Comparison of ENCODE assay signal across 7 mouse cellular contexts in the genomic region with DNA sequence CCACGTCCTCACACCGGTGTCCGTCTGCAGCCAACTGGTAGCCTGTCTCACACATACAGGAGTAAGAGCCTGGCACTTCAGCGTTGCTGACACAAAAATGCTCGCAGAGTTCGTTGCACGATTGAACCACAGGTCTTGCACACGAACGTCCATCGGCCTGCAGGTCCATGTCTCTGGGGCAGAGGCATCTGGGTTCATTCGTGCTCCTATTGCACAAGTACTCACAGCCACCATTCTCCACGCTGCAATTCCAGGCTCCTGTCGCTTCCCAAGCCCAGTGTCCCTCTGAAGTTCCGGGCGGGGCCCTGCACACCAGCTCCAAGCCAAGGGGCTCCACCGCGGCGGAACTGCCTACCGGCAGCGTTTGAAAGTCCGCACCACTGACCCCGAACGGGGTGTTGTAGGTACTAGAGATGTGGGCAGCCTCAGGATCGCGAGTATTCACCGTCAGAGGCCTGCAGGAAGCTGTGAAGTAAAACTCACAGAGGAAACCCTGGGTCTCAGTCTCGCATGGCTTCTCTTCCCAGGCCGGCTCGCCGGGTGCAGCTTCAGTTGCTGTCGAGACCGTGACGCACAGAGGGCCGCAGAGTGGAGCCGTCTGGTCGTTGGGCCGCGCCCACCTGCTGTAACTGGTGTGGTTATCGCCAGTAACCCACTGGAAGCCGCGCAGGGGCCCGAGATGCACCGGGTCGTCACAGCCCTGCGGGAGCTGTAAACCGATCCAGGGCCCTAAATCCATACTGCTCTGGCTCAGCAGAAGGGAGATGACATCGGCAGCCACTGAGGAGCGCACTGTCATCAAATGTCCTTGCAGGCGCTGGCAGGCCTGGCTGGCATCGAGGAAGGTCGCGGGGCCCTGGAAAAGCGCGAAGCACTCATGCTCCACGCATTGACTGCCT. TPM values are rescaled to one million over a fixed set of nuclear protein-coding genes. Genes with fewer than 3 reads are reported as not detected.
DNase-seq lines count a peak whose midpoint lies in the region; TF ChIP-seq lines count a peak whose summit lies in the region.

No protein-coding gene starts in this region.

- no peak for TF ChIP-seq POLR2A in bone marrow macrophage, adult 2 months (IDR thresholded peaks at IDR 0.05; ENCODE audit: borderline replicate concordance, low read depth, low read length)
- TF ChIP-seq POLR2A in kidney, adult 2 months (IDR thresholded peaks at IDR 0.05; ENCODE audit: low read depth, low read length): no peak

- H3K9me3 ChIP-seq in ES-E14 (ENCODE audit: control insufficient read depth, insufficient read depth, low read depth, low read length): no peaks in the 10 kb centered on the region

- WGBS in kidney, adult 2 months: 5% methylated on average over 55 of the region's 55 CpGs

- no peak for DNase-seq in ES-E14 (ENCODE audit: low read depth, low spot score)
- peak; percentile 39 to 63 for DNase-seq in gastrocnemius, postnatal 4 days (ENCODE audit: low spot score in 2 of 2)
- DNase-seq in kidney, adult 2 months: peak; percentile 49
- DNase-seq in lung, postnatal 10 days: peak; percentile 74
- peak; percentile 42 for DNase-seq in retina, postnatal 1 day
- no peak for DNase-seq in left cerebral cortex, adult 9 months (ENCODE audit: low spot score in 2 of 2)

- no peak overlapping the region for H3K9ac ChIP-seq in ES-E14 (ENCODE audit: insufficient read depth, low read depth, low read length, poor library complexity, severe bottlenecking)

- H3K27ac ChIP-seq in ES-E14 (ENCODE audit: insufficient read depth, low read depth, low read length, poor library complexity, severe bottlenecking): no peak overlapping the region
- peak overlapping the region; percentile 81 for H3K27ac ChIP-seq in bone marrow macrophage, adult 2 months (ENCODE audit: insufficient read depth, low read depth, low read length)
- H3K27ac ChIP-seq in kidney, adult 2 months (ENCODE audit: insufficient read depth, low read depth, low read length): peak overlapping the region; percentile 34

- peak overlapping the region; percentile 8 to 16; a peak in 2 of 4 replicates for H3K4me3 ChIP-seq in ES-E14 (ENCODE audit: insufficient read depth in 1 of 2, low read depth in 1 of 2, low read length in 2 of 2, poor library complexity in 1 of 2, severe bottlenecking in 1 of 2)
- peak overlapping the region; percentile 67 for H3K4me3 ChIP-seq in bone marrow macrophage, adult 2 months (ENCODE audit: insufficient read depth, low read length)
- H3K4me3 ChIP-seq in kidney, adult 2 months (ENCODE audit: insufficient read depth, low read depth, low read length): peak overlapping the region; percentile 56

- TF ChIP-seq CTCF in bone marrow macrophage, adult 2 months (IDR thresholded peaks at IDR 0.05; ENCODE audit: low read depth, low read length): no peak
- TF ChIP-seq CTCF in kidney, adult 2 months (conservative IDR thresholded peaks at IDR 0.05; ENCODE audit: insufficient read depth, insufficient read length, low read depth, low read length): no peak

- H3K4me1 ChIP-seq in ES-E14 (ENCODE audit: control insufficient read depth in 2 of 2, insufficient read depth in 2 of 2, low read length in 2 of 2, poor library complexity in 1 of 2): no peaks in the 10 kb centered on the region
- peaks cover 29% of the 10 kb centered on the region for H3K4me1 ChIP-seq in bone marrow macrophage, adult 2 months (ENCODE audit: control insufficient read depth, insufficient read depth, low read length)
- H3K4me1 ChIP-seq in kidney, adult 2 months (ENCODE audit: control insufficient read depth, insufficient read depth, low read length): no peaks in the 10 kb centered on the region

- in situ Hi-C loops in ES-E14 (cut with MboI; ENCODE audit: low sequenced_read_pairs in 2 of 2, unreplicated experiment in 2 of 2): no loop called here

- H3K27me3 ChIP-seq in kidney, adult 2 months (replicated peaks; ENCODE audit: control insufficient read depth, insufficient read depth, low read length): no peaks in the 10 kb centered on the region

- H3K36me3 ChIP-seq in ES-E14 (ENCODE audit: control insufficient read depth, insufficient read depth, low read length, poor library complexity, severe bottlenecking): no peaks in the 10 kb centered on the region
- H3K36me3 ChIP-seq in kidney, adult 2 months (ENCODE audit: control insufficient read depth, insufficient read depth, low read length): no peaks in the 10 kb centered on the region

TF ChIP-seq in ES-E14, 5 proteins besides CTCF, POLR2A, EP300 and RAD21:
- TF ChIP-seq HCFC1 (IDR thresholded peaks at IDR 0.05; ENCODE audit: borderline replicate concordance, insufficient read depth, low read length) (no peak), ZC3H11A (IDR thresholded peaks at IDR 0.05; ENCODE audit: borderline replicate concordance, low read depth, low read length) (no peak), CHD2 (IDR thresholded peaks at IDR 0.05; ENCODE audit: low read depth, low read length) (no peak), MAFK (IDR thresholded peaks at IDR 0.05; ENCODE audit: insufficient read depth, low read depth, low read length) (no peak), ZNF384 (IDR thresholded peaks at IDR 0.05; ENCODE audit: low read depth, low read length) (no peak)

RNA-seq across cellular contexts. Expression of gene Thbd, which starts 0.8 kb away (rescaled TPM):
- 1.5 and 4.6 TPM in 2 replicates for total RNA-seq in ES-E14 (2012; rRNA removed)
- polyA plus RNA-seq in bone marrow macrophage, adult 2 months (2012; ENCODE audit: insufficient read depth, insufficient read length, missing spikeins): 8.2 and 8.3 TPM in 2 replicates
- total RNA-seq in gastrocnemius, postnatal 4 days (2021): 10 to 100 TPM; 20.6 to 23.7 TPM
- polyA plus RNA-seq in kidney, adult 2 months (2012; rRNA removed): 28.4 and 30.6 TPM in 2 replicates

RNA-seq across cellular contexts. Expression of gene Sstr4, which starts 12.1 kb away (rescaled TPM):
- 0.42 and 0.98 TPM in 2 replicates for total RNA-seq in ES-E14 (2012; rRNA removed)
- not detected in 2 replicates for polyA plus RNA-seq in bone marrow macrophage, adult 2 months (2012; ENCODE audit: insufficient read depth, insufficient read length, missing spikeins)
- total RNA-seq in gastrocnemius, postnatal 4 days (2021): under 1 TPM; 0.25 to 0.67 TPM
- 0.34 and 0.36 TPM in 2 replicates for polyA plus RNA-seq in kidney, adult 2 months (2012; rRNA removed)

RNA-seq across cellular contexts. Expression of gene Cd93, which starts 36.1 kb away (rescaled TPM):
- total RNA-seq in ES-E14 (2012; rRNA removed): 0.11 and 0.40 TPM in 2 replicates
- polyA plus RNA-seq in bone marrow macrophage, adult 2 months (2012; ENCODE audit: insufficient read depth, insufficient read length, missing spikeins): 338 and 370 TPM in 2 replicates
- 100 to 1,000 TPM; 101 to 104 TPM for total RNA-seq in gastrocnemius, postnatal 4 days (2021)
- polyA plus RNA-seq in kidney, adult 2 months (2012; rRNA removed): 8.6 and 10.3 TPM in 2 replicates

Comparison
In these comparisons a context has a peak if more than half of its experiments do, and no peak if none do; other contexts are left out.
1. DNase-seq: peak in gastrocnemius, postnatal 4 days (2 of 2), kidney, adult 2 months (single experiment), lung, postnatal 10 days (single experiment) and retina, postnatal 1 day (single experiment); none in ES-E14 (single experiment) and left cerebral cortex, adult 9 months (0 of 2).
2. H3K4me3 ChIP-seq: peak in every context shown above with its lines; median percentile 67 in bone marrow macrophage, adult 2 months; 56 in kidney, adult 2 months; 12 in ES-E14.
3. RNA of gene Cd93, which starts 36.1 kb away (total RNA-seq): 101 to 104 TPM in gastrocnemius, postnatal 4 days; 0.11 to 0.40 TPM in ES-E14; every median in the first group is over 10 times any median in the second.